Mouse (Mus musculus) heart, embryonic 13.5 days (tissue): ENCODE measurements around the gene Ogfod2. TPM values are rescaled to one million over a fixed set of nuclear protein-coding genes. Genes with fewer than 3 reads are reported as not detected.

Experiments used
- ATAC-seq: fragments of 200-750 bp; cut with Nextera tagmentation; 2 replicates; pipeline ENCODE4 v1.8.0; 2017; ENCODE audit warnings: moderate TSS enrichment; ENCODE audit not compliant: insufficient number of reproducible peaks, low FRiP score, low TSS enrichment; ENCODE audit errors: extremely low read depth
- H3K27ac ChIP-seq: fragments of 300-500 bp; sonication (generic); replicated peaks from 2 replicates; pipeline ENCODE4 v1.5.1; 2015; ENCODE audit warnings: moderate library complexity, mild to moderate bottlenecking, inconsistent platforms
- H3K27me3 ChIP-seq: fragments of 300-500 bp; sonication (generic); replicated peaks from 2 replicates; pipeline ENCODE4 v1.6.1; 2015; ENCODE audit warnings: mild to moderate bottlenecking, inconsistent platforms
- H3K36me3 ChIP-seq: fragments of 300-500 bp; sonication (generic); 2 replicates; pipeline ENCODE4 v1.6.1; 2015; ENCODE audit warnings: mild to moderate bottlenecking, inconsistent platforms
- H3K4me1 ChIP-seq: fragments of 300-500 bp; sonication (generic); 2 replicates; pipeline ENCODE4 v1.6.1; 2015; ENCODE audit warnings: inconsistent platforms
- H3K4me2 ChIP-seq: fragments of 300-500 bp; sonication (generic); 2 replicates; pipeline ENCODE4 v1.6.1; 2015; ENCODE audit warnings: inconsistent platforms, mild to moderate bottlenecking, moderate library complexity
- H3K4me3 ChIP-seq: fragments of 300-500 bp; sonication (generic); 2 replicates; pipeline ENCODE4 v1.5.1; 2015; ENCODE audit warnings: moderate library complexity, mild to moderate bottlenecking, inconsistent platforms
- H3K9ac ChIP-seq: fragments of 300-500 bp; sonication (generic); 2 replicates; pipeline ENCODE4 v1.6.1; 2015; ENCODE audit warnings: inconsistent platforms, mild to moderate bottlenecking, moderate library complexity
- H3K9me3 ChIP-seq: fragments of 300-500 bp; sonication (generic); 2 replicates; pipeline ENCODE4 v1.6.1; 2016; ENCODE audit warnings: inconsistent platforms
- WGBS: fragments of 180-500 bp; shearing (Covaris S2); methylation state at CpG from one replicate; pipeline ENCODE4 v1.1.7; 2015; ENCODE audit warnings: mixed read lengths; 5-methylcytosine and 5-hydroxymethylcytosine counted together
- polyA plus RNA-seq: library from polyadenylated mRNA; unstranded; fragments of >200 nt; fragmentation: Nextera tagmentation; extraction: Ambion mirVana; gene quantifications from 2 replicates; pipeline ENCODE4 v1.2.1, GENCODE M21; 2015

The Ogfod2 gene
- polyA plus RNA-seq, 1 experiment from 2014 or later = 18.3 TPM

DNA sequence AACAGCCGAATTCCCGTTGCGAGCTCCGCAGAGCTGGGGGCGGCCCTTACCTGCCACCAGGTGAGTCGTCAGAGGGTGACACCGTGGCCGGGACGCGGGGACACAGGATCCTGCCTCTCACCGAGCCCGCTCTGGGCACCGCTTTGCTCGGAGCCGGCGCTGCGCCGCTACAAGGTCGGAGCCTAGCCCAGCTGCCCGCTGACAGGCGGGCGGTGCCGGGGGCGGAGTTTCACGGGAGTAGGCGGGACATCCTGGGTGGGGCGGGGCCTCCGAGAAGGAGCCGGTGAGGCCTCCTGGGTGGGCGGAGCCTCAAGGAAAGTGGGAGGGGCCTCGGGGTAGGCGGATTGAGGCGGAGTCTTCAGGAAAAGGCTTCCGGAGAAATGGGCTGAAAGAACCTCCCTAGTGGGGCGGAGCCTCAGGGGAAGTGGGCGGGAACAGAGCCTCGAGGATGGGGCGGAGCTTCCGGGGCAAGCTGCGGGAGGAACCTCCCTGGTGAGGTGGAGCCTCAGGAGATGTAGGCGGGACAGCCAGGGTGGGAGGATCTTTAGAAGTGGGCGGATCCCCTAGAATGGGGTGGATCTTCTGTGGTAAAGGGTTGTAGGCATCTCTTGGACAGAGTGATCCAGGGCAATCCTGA lies 16.4 kb upstream of the Ogfod2 start, which contains the start of gene Abcb9:
Gene Abcb9, minus strand, starts transcription at position 203 of the 637 bp plus-strand sequence.
- peaks cover 10% of the 10 kb centered on the region for H3K27me3 ChIP-seq
- WGBS = 2% methylated on average over 42 of the region's 42 CpGs
- peak within 1 kb of the TSS; percentile 85 for H3K4me2 ChIP-seq
- peak within 1 kb of the TSS; percentile 57 for H3K4me3 ChIP-seq
- no peak within 1 kb of the TSS for H3K27ac ChIP-seq
- H3K9me3 ChIP-seq = no peaks in the 10 kb centered on the region
- no peaks in the 10 kb centered on the region for H3K36me3 ChIP-seq
- H3K4me1 ChIP-seq = peaks cover 20% of the 10 kb centered on the region
- H3K9ac ChIP-seq = peak within 1 kb of the TSS; percentile 78
- peak; percentile 83 for ATAC-seq

GRCm38 (mm10) chr5:124098923-124099322 lies 13.2 kb upstream of the Ogfod2 start:
- no peak for ATAC-seq
- Histone ChIP-seq H3K9me3 (no peaks in the 10 kb centered on the region), H3K4me1 (peaks cover 9% of the 10 kb centered on the region), H3K27me3 (peaks cover 9% of the 10 kb centered on the region), H3K36me3 (peaks cover under 1% of the 10 kb centered on the region; the same call in 1 of the 2 replicates), H3K4me2 (no peak overlapping the region), H3K4me3 (no peak overlapping the region), H3K9ac (no peak overlapping the region), H3K27ac (no peak overlapping the region)
- WGBS = 75% methylated on average over 2 of the region's 2 CpGs

DNA sequence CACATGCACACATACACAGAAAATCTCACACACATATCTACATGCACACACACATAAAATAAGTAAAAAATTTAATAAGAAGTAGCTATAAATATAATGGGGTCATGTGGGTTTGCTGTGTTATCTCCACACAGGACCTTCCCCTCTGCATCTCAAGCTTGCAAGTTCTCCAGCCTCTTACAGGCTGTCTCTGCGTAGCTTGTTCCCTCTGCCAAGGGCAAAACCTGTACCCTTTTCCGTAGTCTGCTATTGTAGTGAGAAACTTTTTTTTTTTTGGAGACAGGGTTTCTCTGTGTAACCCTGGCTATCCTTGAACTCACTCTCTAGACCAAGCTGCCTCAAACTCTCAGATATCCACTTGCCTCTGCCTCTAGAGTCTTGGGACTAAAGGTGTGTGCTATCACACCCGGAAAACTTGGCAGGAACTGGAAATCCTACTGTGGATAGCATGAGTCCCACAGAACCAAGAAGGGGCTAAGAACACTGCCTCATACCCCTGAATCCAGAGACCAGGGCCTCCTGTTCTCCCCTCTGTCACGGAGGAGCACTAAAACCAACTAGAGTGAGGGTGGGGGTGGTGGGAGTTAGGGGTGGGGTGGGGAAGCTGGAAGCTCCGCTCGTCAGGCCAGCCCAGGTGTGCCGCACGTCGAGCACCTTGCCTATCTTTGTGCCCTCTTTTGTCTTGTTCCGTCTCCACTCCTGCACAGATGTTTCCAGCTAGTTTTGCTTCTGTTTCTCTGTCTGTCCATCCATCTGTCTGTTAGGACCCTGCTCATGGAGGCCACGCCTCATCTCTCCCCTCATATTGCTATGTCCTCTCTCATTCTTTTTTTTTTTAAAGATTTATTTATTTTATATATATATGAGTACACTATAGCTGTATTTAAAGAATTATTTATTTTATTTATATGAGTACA lies 11.7 kb upstream of the Ogfod2 start:
- H3K27me3 ChIP-seq = 0 out of 2 replicates have a peak, but pooled peaks cover 3% of the 10 kb centered on the region
- peaks cover 3% of the 10 kb centered on the region for H3K4me1 ChIP-seq
- ATAC-seq = no peak
- 84% methylated on average over 11 of the region's 11 CpGs for WGBS
- no peaks in the 10 kb centered on the region for H3K9me3 ChIP-seq
- H3K36me3 ChIP-seq = peaks cover 4% of the 10 kb centered on the region; the same call in 1 of the 2 replicates
- no peak overlapping the region for H3K4me2 ChIP-seq
- H3K27ac ChIP-seq = no peak overlapping the region
- H3K9ac ChIP-seq = no peak overlapping the region
- no peak overlapping the region for H3K4me3 ChIP-seq

DNA sequence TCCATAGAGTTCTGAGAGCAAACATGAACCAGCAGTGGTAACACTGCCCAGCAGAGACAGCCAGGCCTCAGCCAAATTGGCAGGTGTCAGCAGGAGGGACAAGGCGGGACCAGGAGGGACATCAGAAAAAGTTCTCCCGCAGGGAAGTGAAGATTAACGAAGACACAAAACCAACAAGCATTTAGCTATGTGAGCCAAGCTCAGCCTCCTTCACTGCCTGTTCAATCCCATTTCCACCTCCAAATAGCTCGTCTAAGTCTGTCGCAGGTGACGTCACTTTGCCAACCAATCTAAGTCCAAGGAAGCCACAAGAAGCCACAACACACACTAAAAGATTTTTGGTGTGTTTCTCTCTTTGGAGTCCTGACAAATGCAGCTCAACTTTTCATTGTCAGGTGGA lies 9.8 kb upstream of the Ogfod2 start:
- WGBS = 72% methylated on average over 6 of the region's 6 CpGs

GRCm38 (mm10) chr5:124103020-124103419 lies 9.1 kb upstream of the Ogfod2 start:
- Histone ChIP-seq H3K36me3 (peaks cover 4% of the 10 kb centered on the region; the same call in 1 of the 2 replicates), H3K27me3 (no peaks in the 10 kb centered on the region), H3K27ac (no peak overlapping the region), H3K4me1 (no peaks in the 10 kb centered on the region), H3K4me3 (no peak overlapping the region), H3K9me3 (no peaks in the 10 kb centered on the region), H3K9ac (no peak overlapping the region), H3K4me2 (no peak overlapping the region)
- ATAC-seq = no peak
- WGBS = 75% methylated on average over 3 of the region's 3 CpGs

More for the DNA sequence above, 9.8 kb upstream of the Ogfod2 start:
- H3K27ac ChIP-seq = no peak overlapping the region
- no peak overlapping the region for H3K4me3 ChIP-seq
- H3K27me3 ChIP-seq = no peaks in the 10 kb centered on the region
- no peak overlapping the region for H3K9ac ChIP-seq
- no peaks in the 10 kb centered on the region for H3K9me3 ChIP-seq
- H3K36me3 ChIP-seq = peaks cover 4% of the 10 kb centered on the region; the same call in 1 of the 2 replicates
- H3K4me2 ChIP-seq = no peak overlapping the region
- no peaks in the 10 kb centered on the region for H3K4me1 ChIP-seq
- no peak for ATAC-seq

GRCm38 (mm10) chr5:124103552-124103951 lies 8.5 kb upstream of the Ogfod2 start:
- H3K4me1 ChIP-seq = no peaks in the 10 kb centered on the region
- H3K4me2 ChIP-seq = no peak overlapping the region
- H3K9me3 ChIP-seq = no peaks in the 10 kb centered on the region
- no peak overlapping the region for H3K27ac ChIP-seq
- H3K27me3 ChIP-seq = no peaks in the 10 kb centered on the region
- no peak overlapping the region for H3K4me3 ChIP-seq
- H3K9ac ChIP-seq = no peak overlapping the region
- no peak for ATAC-seq
- peaks cover 4% of the 10 kb centered on the region; the same call in 1 of the 2 replicates for H3K36me3 ChIP-seq
- 89% methylated on average over 9 of the region's 9 CpGs for WGBS

GRCm38 (mm10) chr5:124111077-124111741 lies 888 bp upstream of the Ogfod2 start:
- Histone ChIP-seq H3K4me3 (peak overlapping the region; percentile 85), H3K27me3 (no peaks in the 10 kb centered on the region), H3K9ac (peak overlapping the region; percentile 87), H3K27ac (peak overlapping the region; percentile 89), H3K36me3 (peaks cover 9% of the 10 kb centered on the region; the same call in 1 of the 2 replicates), H3K4me1 (peaks cover 30% of the 10 kb centered on the region), H3K9me3 (no peaks in the 10 kb centered on the region), H3K4me2 (peak overlapping the region; percentile 93)
- no peak for ATAC-seq
- WGBS = 30% methylated on average over 17 of the region's 17 CpGs

DNA sequence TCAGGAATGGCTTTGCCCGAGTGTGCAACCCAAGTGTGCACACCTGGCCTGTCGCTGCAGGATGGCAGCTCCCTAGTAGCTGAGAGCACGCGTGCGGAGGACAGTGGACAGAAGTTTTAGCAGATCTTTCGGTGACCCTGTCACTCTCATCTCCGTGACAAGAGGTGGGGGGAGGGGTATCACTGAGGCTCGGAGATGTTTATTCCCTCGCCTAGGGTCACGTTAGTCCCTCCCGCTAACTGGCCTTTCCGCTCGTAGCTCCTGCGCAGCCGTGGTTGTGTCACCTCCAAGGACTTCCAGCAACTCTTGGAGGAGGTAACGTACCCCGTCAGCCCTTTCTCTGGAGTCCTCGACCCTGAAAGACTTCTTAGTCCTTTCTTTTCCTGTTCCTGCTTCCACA lies 434 bp downstream of the Ogfod2 start:
- peak overlapping the region; percentile 93 for H3K4me2 ChIP-seq
- peak overlapping the region; percentile 87 for H3K9ac ChIP-seq
- no peak for ATAC-seq
- H3K27ac ChIP-seq = peak overlapping the region; percentile 89
- H3K9me3 ChIP-seq = no peaks in the 10 kb centered on the region
- peaks cover 42% of the 10 kb centered on the region for H3K4me1 ChIP-seq
- 0% methylated on average over 18 of the region's 18 CpGs for WGBS
- peak overlapping the region; percentile 85 for H3K4me3 ChIP-seq
- no peaks in the 10 kb centered on the region for H3K27me3 ChIP-seq
- peaks cover 16% of the 10 kb centered on the region for H3K36me3 ChIP-seq

DNA sequence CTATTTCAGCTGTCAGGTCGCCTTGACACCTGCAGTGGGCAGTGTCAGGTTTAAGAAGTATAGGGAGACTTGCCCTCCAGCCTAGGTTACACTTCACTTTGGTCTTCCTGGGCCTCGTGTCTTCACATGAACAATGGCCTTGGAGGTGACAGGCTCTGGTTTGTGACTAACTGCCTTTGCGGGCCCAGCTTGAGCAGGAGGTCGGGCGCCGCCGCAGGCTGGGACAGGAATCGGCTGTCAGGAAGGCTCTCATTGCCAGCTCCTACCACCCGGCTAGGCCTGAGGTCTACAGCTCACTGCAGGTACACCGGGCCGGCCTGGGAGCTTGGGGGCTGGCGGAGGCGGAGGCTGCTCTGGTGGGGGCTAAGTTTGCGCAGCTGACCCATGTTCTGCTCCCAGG lies 933 bp downstream of the Ogfod2 start:
- Histone ChIP-seq H3K4me2 (peak overlapping the region; percentile 93), H3K4me3 (peak overlapping the region; percentile 85), H3K36me3 (peaks cover 21% of the 10 kb centered on the region), H3K4me1 (peaks cover 42% of the 10 kb centered on the region), H3K9me3 (no peaks in the 10 kb centered on the region), H3K27ac (peak overlapping the region; percentile 89), H3K9ac (peak overlapping the region; percentile 87), H3K27me3 (no peaks in the 10 kb centered on the region)
- no peak for ATAC-seq
- WGBS = 15% methylated on average over 14 of the region's 14 CpGs

DNA sequence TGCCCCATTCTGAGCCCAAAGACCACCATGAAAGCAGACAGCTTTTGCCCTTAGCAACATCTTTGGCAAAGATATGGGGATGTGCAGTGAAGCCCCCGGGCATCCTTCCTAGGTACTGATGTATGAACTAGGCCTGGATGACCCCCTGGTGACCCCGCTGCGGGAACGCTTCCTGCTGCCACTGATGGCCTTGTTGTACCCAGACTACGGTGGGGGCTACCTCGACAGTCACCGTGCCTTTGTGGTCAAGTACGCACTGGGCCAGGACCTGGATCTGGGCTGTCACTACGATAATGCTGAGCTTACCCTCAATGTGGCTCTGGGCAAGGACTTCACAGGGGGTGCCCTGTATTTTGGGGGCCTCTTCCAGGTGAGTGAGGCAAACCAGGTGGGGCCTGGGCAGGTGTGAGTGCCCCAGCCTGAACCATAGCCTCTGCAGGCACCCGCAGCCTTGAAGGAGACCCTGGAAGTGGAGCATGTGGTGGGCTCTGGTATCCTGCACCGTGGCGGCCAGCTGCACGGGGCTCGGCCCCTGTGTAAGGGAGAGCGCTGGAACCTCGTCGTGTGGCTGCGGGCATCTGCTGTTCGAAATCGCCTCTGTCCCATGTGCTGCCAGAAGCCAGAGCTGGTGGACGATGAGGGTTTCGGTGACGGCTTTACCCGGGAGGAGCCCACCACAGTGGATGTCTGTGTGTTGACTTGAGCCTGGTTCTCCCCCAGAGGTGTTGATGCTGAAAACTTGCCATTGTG lies 2.4 kb downstream of the Ogfod2 start:
- Histone ChIP-seq H3K27ac (no peak overlapping the region), H3K4me1 (peaks cover 42% of the 10 kb centered on the region), H3K4me2 (no peak overlapping the region), H3K36me3 (peaks cover 35% of the 10 kb centered on the region), H3K9me3 (no peaks in the 10 kb centered on the region), H3K9ac (no peak overlapping the region), H3K4me3 (no peak overlapping the region), H3K27me3 (no peaks in the 10 kb centered on the region)
- no peak for ATAC-seq
- 88% methylated on average over 24 of the region's 24 CpGs for WGBS
